Mouse (Mus musculus) intestine, postnatal 0 days (tissue): ENCODE measurements at regions not wholly inside any gene's neighbourhood (a gene's known extent, or its start where the extent isn't known, plus 50 kb on each side); places are given as distances from the start of the nearest gene placed in this dataset.
"Not testable (repeated sequence)": the region's sequence is repeated elsewhere in the genome, so short reads cannot be mapped to it uniquely, and the experiment has no call there.

Experiments used
- ATAC-seq: fragments of 200-750 bp; cut with Nextera tagmentation; 2 replicates; pipeline ENCODE4 v1.8.0; 2017; ENCODE audit warnings: mild to moderate bottlenecking, moderate TSS enrichment, moderate library complexity
- H3K27ac ChIP-seq: fragments of 300-500 bp; sonication (generic); 2 replicates; pipeline ENCODE4 v1.5.1; 2014; ENCODE audit warnings: mild to moderate bottlenecking, low read depth, low read length, moderate library complexity
- H3K27me3 ChIP-seq: fragments of 300-500 bp; sonication (generic); replicated peaks from 2 replicates; pipeline ENCODE4 v1.6.1; 2014; ENCODE audit warnings: low read length, mixed read lengths; ENCODE audit not compliant: control insufficient read depth, insufficient read depth
- H3K36me3 ChIP-seq: fragments of 300-500 bp; sonication (generic); 2 replicates; pipeline ENCODE4 v1.6.1; 2014; ENCODE audit warnings: mild to moderate bottlenecking, moderate library complexity; ENCODE audit not compliant: control insufficient read depth, insufficient read depth
- H3K4me1 ChIP-seq: fragments of 300-500 bp; sonication (generic); replicated peaks from 2 replicates; pipeline ENCODE4 v1.6.1; 2014; ENCODE audit warnings: antibody characterized with exemption, low read length, mixed read lengths; ENCODE audit not compliant: control insufficient read depth, insufficient read depth
- H3K4me2 ChIP-seq: fragments of 300-500 bp; sonication (generic); replicated peaks from 2 replicates; pipeline ENCODE4 v1.6.1; 2014; ENCODE audit warnings: low read depth, mild to moderate bottlenecking, moderate library complexity
- H3K4me3 ChIP-seq: fragments of 300-500 bp; sonication (generic); 2 replicates; pipeline ENCODE4 v1.5.1; 2014; ENCODE audit warnings: low read depth, low read length
- H3K9ac ChIP-seq: fragments of 300-500 bp; sonication (generic); 2 replicates; pipeline ENCODE4 v1.6.1; 2014; ENCODE audit warnings: mild to moderate bottlenecking, low read depth, low read length
- H3K9me3 ChIP-seq: fragments of 300-500 bp; sonication (generic); 2 replicates; pipeline ENCODE4 v1.6.1; 2016; ENCODE audit warnings: mixed run types; ENCODE audit not compliant: control insufficient read depth
- CTCF ChIP-seq: sonication (generic); IDR thresholded peaks from 2 replicates; pipeline ENCODE4 v1.5.1; 2016; ENCODE audit warnings: low read depth, mild to moderate bottlenecking, control low read depth, antibody characterized with exemption, moderate library complexity
- WGBS: fragments of 180-500 bp; shearing (Covaris S2); extraction: QIAGEN DNeasy Blood & Tissue Kit; methylation state at CpG from one replicate; pipeline ENCODE4 v1.1.7; 2014; 5-methylcytosine and 5-hydroxymethylcytosine counted together

DNA sequence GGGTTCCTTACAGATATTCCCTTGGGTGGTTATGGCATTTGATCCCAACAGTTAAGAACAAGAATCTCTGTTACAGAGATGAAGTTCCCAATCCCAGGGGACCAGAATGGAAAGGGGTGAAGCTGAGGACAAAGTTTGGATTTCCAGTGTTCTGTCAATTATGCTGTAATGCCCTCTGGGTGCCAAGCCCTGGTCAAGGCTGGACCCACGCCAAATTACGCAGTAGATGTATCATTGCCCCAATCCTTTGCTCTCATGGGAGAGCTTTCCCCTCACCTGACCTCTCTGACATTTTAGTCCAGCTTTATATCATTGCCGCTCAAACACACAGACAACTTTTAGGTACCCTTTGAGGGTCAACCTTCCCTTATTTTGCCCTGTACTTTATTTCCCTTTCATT is 158.2 kb downstream of the Dio2 start:
- 81% methylated on average over 3 of the region's 3 CpGs for WGBS
- TF ChIP-seq CTCF: no peak
- Histone ChIP-seq H3K4me2 (no peak overlapping the region), H3K36me3 (no peaks in the 10 kb centered on the region), H3K9ac (no peak overlapping the region), H3K4me1 (no peaks in the 10 kb centered on the region), H3K27ac (no peak overlapping the region), H3K9me3 (no peaks in the 10 kb centered on the region), H3K4me3 (no peak overlapping the region), H3K27me3 (no peaks in the 10 kb centered on the region)
- no peak for ATAC-seq

- H3K36me3 ChIP-seq: no peaks in the 10 kb centered on the region
- H3K9ac ChIP-seq: no peak overlapping the region
- ATAC-seq: no peak
- H3K27ac ChIP-seq: no peak overlapping the region
- no peak for TF ChIP-seq CTCF
- H3K4me3 ChIP-seq: no peak overlapping the region
- no peaks in the 10 kb centered on the region for H3K4me1 ChIP-seq
- no peaks in the 10 kb centered on the region for H3K27me3 ChIP-seq
- H3K4me2 ChIP-seq: no peak overlapping the region
- no peaks in the 10 kb centered on the region for H3K9me3 ChIP-seq
- WGBS: 49% methylated on average over 2 of the region's 2 CpGs
Observed at GRCm38 (mm10) chr12:90576103-90576502, 162.1 kb downstream of the Dio2 start.

DNA sequence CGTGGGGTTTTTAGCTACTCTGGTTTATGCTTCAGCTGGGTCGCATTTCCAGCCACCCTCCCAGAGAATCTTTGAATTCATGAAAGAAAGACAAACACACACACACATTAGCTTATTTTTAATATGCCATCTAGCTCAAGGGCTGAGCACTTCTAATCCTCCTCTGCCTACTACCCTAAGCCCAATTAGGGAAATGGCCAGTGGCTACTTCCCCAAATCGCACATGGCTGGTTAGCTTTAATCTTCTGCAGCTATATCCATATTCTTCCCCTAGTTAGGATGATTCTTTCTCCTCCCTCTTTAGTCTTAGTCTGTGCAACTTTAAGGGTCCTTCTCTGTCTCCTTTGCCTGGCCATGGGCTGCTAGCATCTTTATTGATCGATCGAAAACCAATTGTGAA is 166.3 kb downstream of the Dio2 start:
- 88% methylated on average over 5 of the region's 5 CpGs for WGBS
- Histone ChIP-seq H3K4me2 (no peak overlapping the region), H3K27me3 (no peaks in the 10 kb centered on the region), H3K4me1 (no peaks in the 10 kb centered on the region), H3K4me3 (no peak overlapping the region), H3K27ac (no peak overlapping the region), H3K36me3 (no peaks in the 10 kb centered on the region), H3K9ac (no peak overlapping the region), H3K9me3 (no peaks in the 10 kb centered on the region)
- no peak for ATAC-seq
- no peak for TF ChIP-seq CTCF

- Histone ChIP-seq H3K36me3 (no peaks in the 10 kb centered on the region), H3K4me1 (no peaks in the 10 kb centered on the region), H3K27me3 (no peaks in the 10 kb centered on the region), H3K9ac (no peak overlapping the region), H3K4me2 (no peak overlapping the region), H3K4me3 (no peak overlapping the region), H3K9me3 (no peaks in the 10 kb centered on the region), H3K27ac (no peak overlapping the region)
- ATAC-seq: no peak
- TF ChIP-seq CTCF: no peak
- 21% methylated on average over 2 of the region's 2 CpGs for WGBS
Observed at GRCm38 (mm10) chr12:90571506-90571905, 166.7 kb downstream of the Dio2 start.

DNA sequence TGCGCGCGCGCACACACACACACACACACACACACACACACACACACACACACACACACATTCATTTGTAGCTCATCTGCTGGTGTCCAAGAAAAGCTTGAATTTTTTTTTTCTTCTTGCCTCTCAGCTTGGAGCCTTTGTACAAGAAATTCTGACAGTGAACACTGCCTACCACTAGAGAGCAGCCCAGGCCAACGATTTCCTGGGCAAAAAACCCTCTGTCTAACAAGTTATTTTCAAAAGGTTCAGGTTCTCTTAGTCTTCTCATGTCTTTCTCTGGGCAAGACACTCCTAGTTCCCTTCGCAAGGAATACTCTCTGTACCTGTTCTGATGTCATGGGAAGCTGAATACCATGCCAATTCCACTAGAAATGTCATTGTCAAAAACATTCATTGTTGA is 171.9 kb downstream of the Dio2 start:
- Histone ChIP-seq H3K4me1 (no peaks in the 10 kb centered on the region), H3K9me3 (no peaks in the 10 kb centered on the region), H3K27me3 (no peaks in the 10 kb centered on the region), H3K4me2 (no peak overlapping the region), H3K36me3 (no peaks in the 10 kb centered on the region), H3K9ac (no peak overlapping the region), H3K4me3 (no peak overlapping the region), H3K27ac (no peak overlapping the region)
- peak; percentile 62 for TF ChIP-seq CTCF
- 81% methylated on average over 6 of the region's 6 CpGs for WGBS
- ATAC-seq: no peak

- Histone ChIP-seq H3K36me3 (no peaks in the 10 kb centered on the region), H3K27me3 (no peaks in the 10 kb centered on the region), H3K4me3 (no peak overlapping the region), H3K9ac (no peak overlapping the region), H3K4me2 (no peak overlapping the region), H3K9me3 (no peaks in the 10 kb centered on the region), H3K4me1 (no peaks in the 10 kb centered on the region), H3K27ac (no peak overlapping the region)
- ATAC-seq: no peak
- WGBS: 84% methylated on average over 3 of the region's 3 CpGs
- TF ChIP-seq CTCF: no peak
Observed at GRCm38 (mm10) chr12:90565051-90565450, 173.2 kb downstream of the Dio2 start.

DNA sequence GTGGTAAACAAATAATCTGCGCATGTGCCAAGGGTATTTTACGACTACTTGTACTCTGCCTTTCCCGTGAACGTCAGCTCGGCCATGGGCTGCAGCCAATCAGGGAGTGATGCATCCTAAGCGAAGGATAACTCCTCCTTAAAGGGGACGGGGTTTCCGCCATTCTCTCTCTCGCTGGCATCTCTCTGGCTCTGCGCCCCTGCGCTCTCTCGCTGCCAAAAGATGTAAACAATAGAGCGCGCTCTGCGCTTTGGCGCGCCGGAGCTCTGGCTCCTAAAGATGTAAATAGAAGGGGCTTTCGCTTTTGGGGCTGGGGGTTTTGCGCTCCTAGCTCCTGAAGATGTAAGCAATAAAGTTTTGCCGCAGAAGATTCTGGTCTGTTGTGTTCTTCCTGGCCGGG is 173.6 kb downstream of the Dio2 start:
- not testable (repeated sequence) for ATAC-seq, H3K36me3 ChIP-seq, H3K9me3 ChIP-seq, H3K27me3 ChIP-seq, H3K9ac ChIP-seq, H3K27ac ChIP-seq, H3K4me3 ChIP-seq, H3K4me1 ChIP-seq, H3K4me2 ChIP-seq
- WGBS: 82% methylated on average over 17 of the region's 22 CpGs
